Mouse (Mus musculus) liver, postnatal 0 days (tissue): ENCODE measurements at regions not wholly inside any gene's neighbourhood (a gene's known extent, or its start where the extent isn't known, plus 50 kb on each side); places are given as distances from the start of the nearest gene placed in this dataset.

Source experiments
- CTCF ChIP-seq: sonication (generic); IDR thresholded peaks from 2 replicates; pipeline ENCODE4 v1.5.1; 2016; ENCODE audit warnings: antibody characterized with exemption, low read depth
- EP300 ChIP-seq: IDR thresholded peaks from 2 replicates; pipeline ENCODE4 v1.6.1; 2016; ENCODE audit warnings: antibody characterized with exemption, low read depth, mild to moderate bottlenecking

- no peak for TF ChIP-seq CTCF
- TF ChIP-seq EP300 = no peak
These were observed 230.5 kb upstream of the Habp2 start for GRCm38 (mm10) chr19:56056397-56056796.
